Mouse (Mus musculus) midbrain, embryonic 13.5 days (tissue): ENCODE results near the gene Sgcd. TPM values are rescaled to one million over a fixed set of nuclear protein-coding genes. Genes with fewer than 3 reads are reported as not detected.

ENCODE experiments used
- ATAC-seq: fragments of 200-750 bp; cut with Nextera tagmentation; 2 replicates; pipeline ENCODE4 v1.8.0; 2017; ENCODE audit warnings: mild to moderate bottlenecking, moderate TSS enrichment, moderate library complexity
- H3K27ac ChIP-seq: fragments of 300-500 bp; sonication (generic); 2 replicates; pipeline ENCODE4 v1.5.1; 2015; ENCODE audit warnings: inconsistent platforms, mild to moderate bottlenecking, moderate library complexity
- H3K27me3 ChIP-seq: fragments of 300-500 bp; sonication (generic); 2 replicates; pipeline ENCODE4 v1.6.1; 2015; ENCODE audit warnings: mild to moderate bottlenecking, inconsistent platforms
- H3K36me3 ChIP-seq: fragments of 300-500 bp; sonication (generic); 2 replicates; pipeline ENCODE4 v1.6.1; 2015; ENCODE audit warnings: mild to moderate bottlenecking, inconsistent platforms
- H3K4me1 ChIP-seq: fragments of 300-500 bp; sonication (generic); replicated peaks from 2 replicates; pipeline ENCODE4 v1.6.1; 2015; ENCODE audit warnings: inconsistent platforms
- H3K4me2 ChIP-seq: fragments of 300-500 bp; sonication (generic); replicated peaks from 2 replicates; pipeline ENCODE4 v1.6.1; 2015; ENCODE audit warnings: moderate library complexity, mild to moderate bottlenecking, inconsistent platforms
- H3K4me3 ChIP-seq: fragments of 300-500 bp; sonication (generic); replicated peaks from 2 replicates; pipeline ENCODE4 v1.5.1; 2015; ENCODE audit warnings: mild to moderate bottlenecking, inconsistent platforms
- H3K9ac ChIP-seq: fragments of 300-500 bp; sonication (generic); replicated peaks from 2 replicates; pipeline ENCODE4 v1.6.1; 2015; ENCODE audit warnings: mild to moderate bottlenecking, inconsistent platforms
- H3K9me3 ChIP-seq: fragments of 300-500 bp; sonication (generic); 2 replicates; pipeline ENCODE4 v1.6.1; 2016; ENCODE audit warnings: mild to moderate bottlenecking, inconsistent platforms
- WGBS: fragments of 180-500 bp; shearing (Covaris S2); methylation state at CpG from one replicate; pipeline ENCODE4 v1.1.7; 2015; 5-methylcytosine and 5-hydroxymethylcytosine counted together
- polyA plus RNA-seq: library from polyadenylated mRNA; unstranded; fragments of >200 nt; fragmentation: Nextera tagmentation; extraction: Ambion mirVana; gene quantifications from 2 replicates; pipeline ENCODE4 v1.2.1, GENCODE M21; 2015

The Sgcd gene
- polyA plus RNA-seq, 1 experiment from 2014 or later, result 3.1 TPM

- ATAC-seq, result no peak
- Histone ChIP-seq H3K27me3 (no peaks in the 10 kb centered on the region), H3K36me3 (no peaks in the 10 kb centered on the region), H3K9me3 (no peaks in the 10 kb centered on the region), H3K27ac (no peak overlapping the region), H3K4me1 (no peaks in the 10 kb centered on the region), H3K9ac (no peak overlapping the region), H3K4me2 (no peak overlapping the region), H3K4me3 (no peak overlapping the region)
- WGBS, result 94% methylated on average over 5 of the region's 5 CpGs
Measured at GRCm38 (mm10) chr11:47154837-47155430, 833.8 kb downstream of the Sgcd start.

DNA sequence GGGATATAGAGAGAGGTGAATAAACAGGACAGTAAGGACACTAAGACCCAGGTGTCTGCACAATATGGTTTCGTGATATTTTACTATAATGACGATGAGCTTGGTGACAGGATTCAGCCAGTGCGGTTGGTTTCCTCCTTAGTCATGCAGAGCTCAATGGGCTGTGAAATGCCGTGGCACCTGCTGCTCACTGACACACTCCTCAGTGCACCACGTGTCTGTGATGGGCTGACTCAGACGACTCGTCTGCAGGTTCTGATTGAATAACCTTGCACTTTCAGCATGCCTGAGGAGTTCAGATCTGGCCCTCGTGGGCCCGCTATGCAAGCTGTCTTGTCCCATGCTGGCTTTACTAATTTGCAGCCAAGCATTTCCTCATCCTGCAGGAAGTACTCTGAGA, 839.2 kb downstream of the Sgcd start:
- no peaks in the 10 kb centered on the region for H3K4me1 ChIP-seq
- H3K9me3 ChIP-seq, result no peaks in the 10 kb centered on the region
- no peak overlapping the region for H3K4me3 ChIP-seq
- H3K9ac ChIP-seq, result no peak overlapping the region
- H3K27ac ChIP-seq, result no peak overlapping the region
- H3K36me3 ChIP-seq, result no peaks in the 10 kb centered on the region
- 0 out of 2 replicates have a peak, but pooled peaks have one; percentile 50 for ATAC-seq
- H3K27me3 ChIP-seq, result no peaks in the 10 kb centered on the region
- 64% methylated on average over 9 of the region's 9 CpGs for WGBS
- no peak overlapping the region for H3K4me2 ChIP-seq

- H3K4me1 ChIP-seq, result no peaks in the 10 kb centered on the region
- no peaks in the 10 kb centered on the region for H3K27me3 ChIP-seq
- H3K9me3 ChIP-seq, result no peaks in the 10 kb centered on the region
- no peak overlapping the region for H3K4me3 ChIP-seq
- no peak overlapping the region for H3K9ac ChIP-seq
- no peak overlapping the region for H3K4me2 ChIP-seq
- H3K27ac ChIP-seq, result no peak overlapping the region
- no peak for ATAC-seq
- WGBS, result 86% methylated on average over 2 of the region's 2 CpGs
- no peaks in the 10 kb centered on the region for H3K36me3 ChIP-seq
Measured at GRCm38 (mm10) chr11:47139867-47140266, 848.9 kb downstream of the Sgcd start.

DNA sequence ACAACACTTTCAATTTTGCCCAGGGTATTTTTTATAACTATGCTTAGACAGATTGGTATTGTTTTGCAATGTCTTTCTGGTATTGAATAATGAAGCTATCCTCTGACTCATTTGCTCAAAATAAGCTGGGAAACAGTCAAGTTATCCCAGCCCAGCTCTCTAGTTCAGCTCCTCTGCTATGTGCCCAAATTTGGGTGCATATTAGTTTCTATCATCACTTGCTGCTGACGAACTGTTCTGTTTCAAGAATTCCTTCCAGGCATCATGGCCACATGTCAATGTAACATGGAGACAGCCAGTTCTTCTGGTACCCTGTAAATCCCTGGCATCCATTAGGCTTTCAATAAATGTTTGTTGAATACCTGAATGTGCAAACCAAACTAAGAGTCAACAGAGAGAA, 849.5 kb downstream of the Sgcd start:
- no peak for ATAC-seq
- 87% methylated on average over 1 of the region's 1 CpGs for WGBS
- Histone ChIP-seq H3K27ac (no peak overlapping the region), H3K9ac (no peak overlapping the region), H3K4me2 (no peak overlapping the region), H3K36me3 (no peaks in the 10 kb centered on the region), H3K4me3 (no peak overlapping the region), H3K4me1 (no peaks in the 10 kb centered on the region), H3K27me3 (no peaks in the 10 kb centered on the region), H3K9me3 (no peaks in the 10 kb centered on the region)

GRCm38 (mm10) chr11:47132410-47132809, 856.4 kb downstream of the Sgcd start:
- H3K27ac ChIP-seq, result no peak overlapping the region
- H3K4me3 ChIP-seq, result no peak overlapping the region
- H3K27me3 ChIP-seq, result no peaks in the 10 kb centered on the region
- H3K36me3 ChIP-seq, result no peaks in the 10 kb centered on the region
- H3K9me3 ChIP-seq, result no peaks in the 10 kb centered on the region
- H3K9ac ChIP-seq, result no peak overlapping the region
- no peak overlapping the region for H3K4me2 ChIP-seq
- no peak for ATAC-seq
- WGBS, result 99% methylated on average over 6 of the region's 6 CpGs
- no peaks in the 10 kb centered on the region for H3K4me1 ChIP-seq

DNA sequence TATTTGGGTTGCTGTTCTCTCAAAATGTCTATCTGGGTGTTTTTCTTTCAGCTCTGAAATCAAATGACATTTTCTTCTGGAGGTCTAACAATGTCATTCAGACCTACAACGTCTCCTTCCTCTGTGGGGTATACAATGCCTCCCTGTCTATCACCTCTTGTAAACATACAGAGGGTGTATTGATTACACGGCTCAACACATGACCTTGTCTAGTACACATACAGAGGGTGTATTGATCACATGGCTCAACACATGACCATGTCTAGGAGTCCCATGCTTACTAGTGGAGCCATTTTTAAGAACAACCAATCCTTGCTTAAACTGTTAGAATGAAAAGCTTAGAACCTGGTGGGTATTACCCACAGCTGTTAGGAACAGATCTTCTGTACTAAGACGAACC, 858.3 kb downstream of the Sgcd start:
- no peaks in the 10 kb centered on the region for H3K36me3 ChIP-seq
- no peaks in the 10 kb centered on the region for H3K27me3 ChIP-seq
- H3K27ac ChIP-seq, result no peak overlapping the region
- H3K9me3 ChIP-seq, result no peaks in the 10 kb centered on the region
- no peak overlapping the region for H3K9ac ChIP-seq
- 82% methylated on average over 3 of the region's 3 CpGs for WGBS
- H3K4me1 ChIP-seq, result peaks cover 6% of the 10 kb centered on the region; the same call in 1 of the 2 replicates
- ATAC-seq, result no peak
- H3K4me2 ChIP-seq, result no peak overlapping the region
- no peak overlapping the region for H3K4me3 ChIP-seq

GRCm38 (mm10) chr11:47129992-47130391, 858.8 kb downstream of the Sgcd start:
- Histone ChIP-seq H3K4me2 (no peak overlapping the region), H3K36me3 (no peaks in the 10 kb centered on the region), H3K9ac (no peak overlapping the region), H3K4me3 (no peak overlapping the region), H3K4me1 (peaks cover 6% of the 10 kb centered on the region; the same call in 1 of the 2 replicates), H3K9me3 (no peaks in the 10 kb centered on the region), H3K27ac (no peak overlapping the region), H3K27me3 (no peaks in the 10 kb centered on the region)
- ATAC-seq, result no peak
- WGBS, result 81% methylated on average over 7 of the region's 7 CpGs

- no peak overlapping the region for H3K4me2 ChIP-seq
Measured at GRCm38 (mm10) chr11:47129166-47129565, 859.6 kb downstream of the Sgcd start.

GRCm38 (mm10) chr11:47128331-47128730, 860.4 kb downstream of the Sgcd start:
- no peak for ATAC-seq
- H3K27me3 ChIP-seq, result no peaks in the 10 kb centered on the region
- H3K27ac ChIP-seq, result no peak overlapping the region
- peaks cover 6% of the 10 kb centered on the region; the same call in 1 of the 2 replicates for H3K4me1 ChIP-seq
- no peak overlapping the region for H3K4me2 ChIP-seq
- no peak overlapping the region for H3K9ac ChIP-seq
- no peak overlapping the region for H3K4me3 ChIP-seq
- 79% methylated on average over 3 of the region's 3 CpGs for WGBS
- H3K36me3 ChIP-seq, result no peaks in the 10 kb centered on the region
- no peaks in the 10 kb centered on the region for H3K9me3 ChIP-seq

More at GRCm38 (mm10) chr11:47129166-47129565, 859.6 kb downstream of the Sgcd start:
- Histone ChIP-seq H3K4me3 (no peak overlapping the region), H3K27me3 (no peaks in the 10 kb centered on the region), H3K9ac (no peak overlapping the region), H3K9me3 (no peaks in the 10 kb centered on the region), H3K4me1 (peaks cover 6% of the 10 kb centered on the region; the same call in 1 of the 2 replicates), H3K27ac (no peak overlapping the region), H3K36me3 (no peaks in the 10 kb centered on the region)
- ATAC-seq, result no peak
- WGBS, result 88% methylated on average over 1 of the region's 1 CpGs

DNA sequence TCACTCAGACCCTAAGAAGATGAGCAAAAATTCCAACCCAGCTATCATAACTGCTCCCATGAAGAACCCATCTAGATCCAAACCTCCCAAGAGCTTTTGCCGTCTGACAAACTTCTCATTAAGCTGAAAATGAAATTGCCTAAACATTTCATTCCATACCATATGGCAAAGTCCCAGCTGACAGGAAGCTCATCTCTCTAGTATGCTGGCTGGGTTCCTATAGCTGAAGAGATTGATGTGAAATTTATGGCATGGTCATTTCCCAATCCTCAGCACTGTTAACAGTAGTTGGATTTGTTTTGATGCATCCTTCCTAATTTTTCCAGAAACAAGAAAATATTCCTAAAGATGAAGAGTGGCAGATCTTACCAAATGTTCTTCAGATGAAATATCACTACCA, 867.9 kb downstream of the Sgcd start:
- no peak overlapping the region for H3K9ac ChIP-seq
- ATAC-seq, result no peak
- no peaks in the 10 kb centered on the region for H3K9me3 ChIP-seq

DNA sequence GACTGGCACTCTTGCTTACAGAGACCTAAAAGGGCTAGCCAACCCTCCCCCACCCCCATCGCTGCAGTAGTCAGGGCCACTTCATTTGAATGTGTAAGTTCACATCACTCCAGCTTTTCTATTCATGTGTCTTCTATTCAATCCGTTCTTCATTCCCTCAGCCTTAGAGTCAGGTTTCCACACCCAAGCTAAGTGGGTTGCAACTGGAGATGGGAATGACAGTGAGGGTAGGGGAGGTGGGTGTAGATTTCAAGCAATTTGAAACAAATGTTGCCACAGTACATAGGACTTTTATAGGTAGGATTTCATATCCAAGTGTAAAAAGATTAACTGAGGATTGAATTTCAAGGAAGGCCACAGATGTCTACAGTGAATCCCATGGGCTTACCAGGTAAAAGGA, 870.9 kb downstream of the Sgcd start:
- no peaks in the 10 kb centered on the region for H3K27me3 ChIP-seq
- no peaks in the 10 kb centered on the region for H3K36me3 ChIP-seq
- ATAC-seq, result no peak
- 22% methylated on average over 2 of the region's 2 CpGs for WGBS
- H3K27ac ChIP-seq, result no peak overlapping the region
- H3K9ac ChIP-seq, result no peak overlapping the region
- no peak overlapping the region for H3K4me3 ChIP-seq
- H3K4me1 ChIP-seq, result peaks cover 6% of the 10 kb centered on the region; the same call in 1 of the 2 replicates
- no peaks in the 10 kb centered on the region for H3K9me3 ChIP-seq
- H3K4me2 ChIP-seq, result no peak overlapping the region

More for the DNA sequence above, 867.9 kb downstream of the Sgcd start:
- Histone ChIP-seq H3K27me3 (no peaks in the 10 kb centered on the region), H3K4me1 (peaks cover 9% of the 10 kb centered on the region; the same call in 1 of the 2 replicates), H3K4me3 (no peak overlapping the region), H3K4me2 (no peak overlapping the region), H3K27ac (no peak overlapping the region), H3K36me3 (no peaks in the 10 kb centered on the region)
- WGBS, result 94% methylated on average over 1 of the region's 1 CpGs

- WGBS, result 92% methylated on average over 4 of the region's 4 CpGs
- H3K9ac ChIP-seq, result no peak overlapping the region
- peaks cover 6% of the 10 kb centered on the region; the same call in 1 of the 2 replicates for H3K4me1 ChIP-seq
- no peaks in the 10 kb centered on the region for H3K9me3 ChIP-seq
- no peaks in the 10 kb centered on the region for H3K36me3 ChIP-seq
- H3K27ac ChIP-seq, result no peak overlapping the region
- no peaks in the 10 kb centered on the region for H3K27me3 ChIP-seq
- ATAC-seq, result no peak
- H3K4me2 ChIP-seq, result no peak overlapping the region
- no peak overlapping the region for H3K4me3 ChIP-seq
Measured at GRCm38 (mm10) chr11:47114366-47114765, 874.4 kb downstream of the Sgcd start.

DNA sequence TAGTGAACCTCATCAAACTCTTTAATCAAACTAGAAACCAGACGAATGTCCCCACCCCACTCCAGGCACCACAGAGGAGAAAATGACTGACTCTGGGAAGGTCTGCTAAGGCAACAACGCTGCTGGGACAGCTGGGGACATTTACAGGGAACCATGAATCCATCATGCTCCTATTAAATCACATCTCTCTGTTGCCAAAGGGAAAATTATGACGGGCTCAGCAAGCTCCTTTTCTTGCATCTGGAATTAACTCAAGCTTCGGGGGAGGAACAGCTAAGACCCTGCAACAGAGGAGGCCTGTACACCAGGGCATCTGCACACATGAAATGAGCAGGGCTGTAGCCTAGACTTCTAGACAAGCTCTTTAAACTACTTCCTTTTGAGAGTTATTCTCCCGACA, 875.7 kb downstream of the Sgcd start:
- 68% methylated on average over 5 of the region's 5 CpGs for WGBS
- no peak overlapping the region for H3K9ac ChIP-seq
- no peaks in the 10 kb centered on the region for H3K27me3 ChIP-seq
- peaks cover 6% of the 10 kb centered on the region; the same call in 1 of the 2 replicates for H3K4me1 ChIP-seq
- H3K27ac ChIP-seq, result no peak overlapping the region
- H3K4me3 ChIP-seq, result no peak overlapping the region
- no peaks in the 10 kb centered on the region for H3K9me3 ChIP-seq
- no peak overlapping the region for H3K4me2 ChIP-seq
- no peak for ATAC-seq
- H3K36me3 ChIP-seq, result no peaks in the 10 kb centered on the region
